In genomic region chr16:48868663-48869062, GRCm38 (mm10) we compare ENCODE assay signal across 28 mouse cellular contexts. TPM values are rescaled to one million over a fixed set of nuclear protein-coding genes. Genes with fewer than 3 reads are reported as not detected.
DNase-seq lines count a peak whose midpoint lies in the region; ATAC-seq and TF ChIP-seq lines count a peak whose summit lies in the region.
"Had no signal": no experiment of that assay in that cellular context is flagged by ENCODE, and none has a peak within 500 bp of the region (broad histone marks: within the 10 kb centered on the region; RNA-seq: fewer than 3 reads in every experiment).

No protein-coding gene starts in this region.

- no peak for TF ChIP-seq POLR2A in MEL (IDR thresholded peaks at IDR 0.05; ENCODE audit: control insufficient read depth in 1 of 2, insufficient read depth in 1 of 2, low read depth in 1 of 2, low read length in 2 of 2, poor library complexity in 1 of 2)

- ATAC-seq in granulocyte monocyte progenitor cell, adult 5-6 weeks (replicated peaks; ENCODE audit: poor library complexity, severe bottlenecking), result peak; percentile 77
- peak; percentile 44; the same call in 1 of the 2 replicates for ATAC-seq in megakaryocyte-erythroid progenitor cell, adult 5-6 weeks (replicated peaks; ENCODE audit: low FRiP score, low TSS enrichment, poor library complexity, severe bottlenecking)
- ATAC-seq: CD4-positive, CD25-positive, alpha-beta regulatory T cell, adult 4 months; forebrain, embryonic 16.5 days; hindbrain, postnatal 0 days had no signal

- peak; percentile 84 to 97 for TF ChIP-seq EP300 in MEL (IDR thresholded peaks at IDR 0.05; ENCODE audit: low read depth in 1 of 2, low read length in 2 of 2)

- H3K36me3 ChIP-seq in MEL (ENCODE audit: control insufficient read depth in 1 of 2, insufficient read depth in 2 of 2, low read length in 2 of 2), result peaks cover 0 to 8% of the 10 kb centered on the region in 2 experiments; a peak in 2 of 4 replicates
- H3K36me3 ChIP-seq: embryonic facial prominence, embryonic 13.5 days; forebrain, embryonic 12.5 days; heart, embryonic 13.5 days; hindbrain, embryonic 13.5 days had no signal

- H3K27ac ChIP-seq in MEL (ENCODE audit: control insufficient read depth, low read depth, low read length), result no peak overlapping the region
- H3K27ac ChIP-seq: embryonic facial prominence, embryonic 13.5 days; forebrain, embryonic 12.5 days; heart, embryonic 13.5 days; hindbrain, embryonic 13.5 days; hindbrain, postnatal 0 days had no signal

- H3K4me1 ChIP-seq in MEL (ENCODE audit: control insufficient read depth in 1 of 2, insufficient read depth in 2 of 2, low read length in 2 of 2), result no peaks in the 10 kb centered on the region; a peak in 1 of 4 replicates
- H3K4me1 ChIP-seq: embryonic facial prominence, embryonic 13.5 days; forebrain, embryonic 12.5 days; heart, embryonic 13.5 days; hindbrain, embryonic 13.5 days had no signal

- H3K9me3 ChIP-seq in MEL (replicated peaks; ENCODE audit: insufficient read depth, low read length), result no peaks in the 10 kb centered on the region
- H3K9me3 ChIP-seq: embryonic facial prominence, embryonic 13.5 days; forebrain, embryonic 12.5 days; heart, embryonic 13.5 days; hindbrain, embryonic 13.5 days had no signal

- H3K79me2 ChIP-seq in MEL (ENCODE audit: control insufficient read depth, insufficient read depth, low read length, poor library complexity), result no peaks in the 10 kb centered on the region

- no peak for TF ChIP-seq RAD21 in MEL (IDR thresholded peaks at IDR 0.05; ENCODE audit: low read depth, low read length)

- no peak for TF ChIP-seq CTCF in MEL (IDR thresholded peaks at IDR 0.05 in 2 of 3, conservative IDR thresholded peaks at IDR 0.05 in 1 of 3; ENCODE audit: control insufficient read depth in 1 of 3, insufficient read depth in 1 of 3, low read depth in 2 of 3, low read length in 3 of 3, poor library complexity in 1 of 3, severe bottlenecking in 1 of 3)

- peak; percentile 69 for DNase-seq in A20 (ENCODE audit: low read depth, low spot score)
- peak; percentile 71 for DNase-seq in MEL (ENCODE audit: low read depth, low spot score)
- DNase-seq in left cerebral cortex, adult 8-10 months (ENCODE audit: low spot score in 2 of 2), result no peak
- DNase-seq in gastrocnemius, postnatal 14 days, result no peak
- no peak for DNase-seq in thymus, postnatal 14 days
- DNase-seq in adrenal gland, postnatal 10 days, result no peak
- DNase-seq: adrenal gland, adult 8-10 months; B cell, adult 2 months; cerebellum, adult 11-12 months; cerebellum, adult 9-10 months; cerebellum, postnatal 25 days; gastrocnemius, postnatal 25 days; heart, adult 11 months; heart, postnatal 4 days had no signal

- no peak overlapping the region for H3K4me3 ChIP-seq in MEL (ENCODE audit: control insufficient read depth in 1 of 2, insufficient read depth in 1 of 2, low read depth in 2 of 2, low read length in 2 of 2)
- H3K4me3 ChIP-seq: embryonic facial prominence, embryonic 13.5 days; forebrain, embryonic 12.5 days; heart, embryonic 13.5 days; hindbrain, embryonic 13.5 days had no signal

- no peaks in the 10 kb centered on the region for H3K27me3 ChIP-seq in MEL (ENCODE audit: control insufficient read depth in 1 of 2, insufficient read depth in 2 of 2, low read length in 2 of 2)
- H3K27me3 ChIP-seq: embryonic facial prominence, embryonic 13.5 days; forebrain, embryonic 12.5 days; heart, embryonic 13.5 days; hindbrain, embryonic 13.5 days had no signal

- H3K9ac ChIP-seq in MEL (ENCODE audit: control insufficient read depth, low read depth, low read length, poor library complexity, severe bottlenecking), result no peak overlapping the region
- H3K9ac ChIP-seq: embryonic facial prominence, embryonic 13.5 days; forebrain, embryonic 12.5 days; heart, embryonic 13.5 days; hindbrain, embryonic 13.5 days had no signal

- intact Hi-C loops in gastrocnemius, postnatal 14 days (cut with DNase I; ENCODE audit: low total_unique reads), result no loop called here

TF ChIP-seq in MEL, 35 proteins besides CTCF, POLR2A, EP300 and RAD21:
- TF ChIP-seq TAL1 (IDR thresholded peaks at IDR 0.05; ENCODE audit: low read length), result peak; percentile 66
- no peak for TF ChIP-seq CHD2 (IDR thresholded peaks at IDR 0.05; ENCODE audit: low read length)
- TF ChIP-seq MAFK (IDR thresholded peaks at IDR 0.05; ENCODE audit: borderline replicate concordance, low read depth, low read length), result peak; percentile 48; the same call in 1 of the 2 replicates
- TF ChIP-seq RCOR1 (IDR thresholded peaks at IDR 0.05; ENCODE audit: low read depth, low read length), result peak; percentile 99
- TF ChIP-seq MYC (IDR thresholded peaks at IDR 0.05; ENCODE audit: low read depth, low read length), result no peak
- peak; percentile 88 for TF ChIP-seq GATA1 (IDR thresholded peaks at IDR 0.05; ENCODE audit: low read depth, low read length)
- peak; percentile 83 for TF ChIP-seq TCF12 (IDR thresholded peaks at IDR 0.05; ENCODE audit: low read depth, low read length)
- peak; percentile 63; the same call in 1 of the 2 replicates for TF ChIP-seq BHLHE40 (IDR thresholded peaks at IDR 0.05; ENCODE audit: borderline replicate concordance, low read depth, low read length)
- TF ChIP-seq NELFE (IDR thresholded peaks at IDR 0.05; ENCODE audit: low read depth, low read length), result no peak
- TF ChIP-seq ETS1 (IDR thresholded peaks at IDR 0.05; ENCODE audit: low read depth, low read length), result peak; percentile 45; the same call in 1 of the 2 replicates

RNA-seq across cellular contexts. Expression of gene Retnlg, which starts 3.8 kb away (rescaled TPM):
- not detected in 2 replicates for total RNA-seq in MEL (2012; rRNA removed)
- polyA plus RNA-seq in MEL (2012; ENCODE audit: insufficient read depth in 1 of 2, insufficient read length in 2 of 2, low read depth in 1 of 2, low replicate concordance in 2 of 2, missing spikeins in 1 of 2), result not detected
- total RNA-seq in granulocyte monocyte progenitor cell, adult 5-6 weeks (2014; fragmentation: Nextera tagmentation), result 26.8 TPM in 1 of 2 replicates, not detected in the other
- total RNA-seq in granulocyte monocyte progenitor cell, adult 5-6 weeks (2017), result 38.3 and 48.3 TPM in 2 replicates
- 8.7 TPM in 1 of 2 replicates, not detected in the other for total RNA-seq in megakaryocyte-erythroid progenitor cell, adult 5-6 weeks (2014; fragmentation: Nextera tagmentation)
- 2.9 TPM in 1 of 2 replicates, not detected in the other for total RNA-seq in megakaryocyte-erythroid progenitor cell, adult 5-6 weeks (2017)
- not detected for total RNA-seq in left cerebral cortex, adult 8-10 months (2022)
- total RNA-seq in gastrocnemius, postnatal 14 days (2021), result not detected
- total RNA-seq in adrenal gland, postnatal 10 days (2021), result 10 to 100 TPM in 1 of 2 experiments, 1 to 10 TPM in 1; 6.5 to 15.9 TPM
- total RNA-seq: gastrocnemius, postnatal 25 days; hindbrain, postnatal 0 days had no signal
- polyA plus RNA-seq: CD4-positive, CD25-positive, alpha-beta regulatory T cell, adult 4 months; embryonic facial prominence, embryonic 13.5 days; forebrain, embryonic 12.5 days; forebrain, embryonic 16.5 days; heart, embryonic 13.5 days; intestine, embryonic 14.5 days had no signal

RNA-seq across cellular contexts. Expression of gene Retnla, which starts 26.3 kb away (rescaled TPM):
- total RNA-seq in MEL (2012; rRNA removed), result not detected in 2 replicates
- not detected for polyA plus RNA-seq in MEL (2012; ENCODE audit: insufficient read depth in 1 of 2, insufficient read length in 2 of 2, low read depth in 1 of 2, low replicate concordance in 2 of 2, missing spikeins in 1 of 2)
- not detected in 2 replicates for total RNA-seq in granulocyte monocyte progenitor cell, adult 5-6 weeks (2014; fragmentation: Nextera tagmentation)
- not detected in 2 replicates for total RNA-seq in granulocyte monocyte progenitor cell, adult 5-6 weeks (2017)
- total RNA-seq in megakaryocyte-erythroid progenitor cell, adult 5-6 weeks (2014; fragmentation: Nextera tagmentation), result not detected in 2 replicates
- total RNA-seq in megakaryocyte-erythroid progenitor cell, adult 5-6 weeks (2017), result not detected in 2 replicates
- not detected for total RNA-seq in left cerebral cortex, adult 8-10 months (2022)
- total RNA-seq in gastrocnemius, postnatal 14 days (2021), result 1 to 10 TPM; 2.8 to 5.6 TPM
- 10 to 100 TPM; 10.5 to 13.0 TPM for total RNA-seq in adrenal gland, postnatal 10 days (2021)
- total RNA-seq: heart, postnatal 4 days; hindbrain, postnatal 0 days had no signal
- polyA plus RNA-seq: brain, embryonic 14.5 days; CD4-positive, CD25-positive, alpha-beta regulatory T cell, adult 4 months; embryonic facial prominence, embryonic 13.5 days; forebrain, embryonic 12.5 days; forebrain, embryonic 16.5 days; frontal cortex, adult 2 months; heart, embryonic 13.5 days; hindbrain, embryonic 13.5 days; hindbrain, postnatal 0 days; intestine, embryonic 14.5 days had no signal

RNA-seq across cellular contexts. Expression of gene Retnlb, which starts 52.0 kb away (rescaled TPM):
- total RNA-seq in MEL (2012; rRNA removed), result not detected in 2 replicates
- not detected for polyA plus RNA-seq in MEL (2012; ENCODE audit: insufficient read depth in 1 of 2, insufficient read length in 2 of 2, low read depth in 1 of 2, low replicate concordance in 2 of 2, missing spikeins in 1 of 2)
- total RNA-seq in granulocyte monocyte progenitor cell, adult 5-6 weeks (2014; fragmentation: Nextera tagmentation), result not detected in 2 replicates
- not detected in 2 replicates for total RNA-seq in granulocyte monocyte progenitor cell, adult 5-6 weeks (2017)
- total RNA-seq in megakaryocyte-erythroid progenitor cell, adult 5-6 weeks (2014; fragmentation: Nextera tagmentation), result not detected in 2 replicates
- total RNA-seq in megakaryocyte-erythroid progenitor cell, adult 5-6 weeks (2017), result not detected in 2 replicates
- not detected for total RNA-seq in left cerebral cortex, adult 8-10 months (2022)
- total RNA-seq in gastrocnemius, postnatal 14 days (2021), result not detected
- not detected for total RNA-seq in adrenal gland, postnatal 10 days (2021)
- total RNA-seq: adrenal gland, adult 8-10 months; adrenal gland, postnatal 4 days; gastrocnemius, postnatal 25 days; heart, postnatal 4 days; hindbrain, postnatal 0 days had no signal
- polyA plus RNA-seq: brain, embryonic 14.5 days; CD4-positive, CD25-positive, alpha-beta regulatory T cell, adult 4 months; embryonic facial prominence, embryonic 13.5 days; forebrain, embryonic 12.5 days; forebrain, embryonic 16.5 days; frontal cortex, adult 2 months; heart, embryonic 13.5 days; heart, postnatal 0 days; hindbrain, embryonic 13.5 days; hindbrain, postnatal 0 days; intestine, embryonic 14.5 days had no signal

Comparison
In these comparisons a context has a peak if more than half of its experiments do, and no peak if none do; other contexts are left out.
1. DNase-seq: peak in A20 (single experiment) and MEL (single experiment); none in left cerebral cortex, adult 8-10 months (0 of 2), gastrocnemius, postnatal 14 days (single experiment), thymus, postnatal 14 days (single experiment) and adrenal gland, postnatal 10 days (single experiment).